Mouse (Mus musculus) thymus, adult 2 months (tissue): ENCODE data around the gene Sema6d.

ENCODE experiments used
- CTCF ChIP-seq: fragments of 200-500 bp; IDR thresholded peaks from 2 replicates; pipeline ENCODE4 v1.5.1; 2012; ENCODE audit warnings: mild to moderate bottlenecking, control low read depth, low read length, moderate library complexity, borderline replicate concordance; ENCODE audit not compliant: control insufficient read depth, poor library complexity, insufficient read depth; ENCODE audit errors: extremely low read depth
- POLR2A ChIP-seq: fragments of 200-500 bp; IDR thresholded peaks from 2 replicates; pipeline ENCODE4 v1.6.1; 2012; ENCODE audit warnings: mild to moderate bottlenecking, low read length, control low read depth, moderate library complexity; ENCODE audit not compliant: control insufficient read depth, poor library complexity, insufficient read depth; ENCODE audit errors: extremely low read depth

DNA sequence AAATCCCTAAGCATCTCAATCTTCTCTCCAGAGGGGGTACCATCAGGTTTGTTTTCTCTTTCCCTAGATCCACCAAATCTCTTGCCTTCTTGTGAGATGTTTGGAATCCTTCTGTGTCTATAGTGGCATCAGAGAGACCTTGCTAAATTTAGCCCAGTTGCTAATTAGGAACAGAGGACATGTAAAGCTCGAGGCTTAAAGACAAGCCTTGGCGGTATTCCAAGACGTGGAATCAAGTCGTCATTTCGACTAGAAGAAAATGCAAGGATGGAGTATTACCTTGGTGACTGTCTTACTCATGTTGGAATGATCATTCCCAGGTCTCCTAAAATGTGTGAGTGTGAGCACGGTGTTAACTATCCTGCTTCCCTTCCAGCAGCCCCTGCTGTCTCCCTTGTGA, 314.2 kb downstream of the Sema6d start:
- no peak for TF ChIP-seq CTCF
- TF ChIP-seq POLR2A = no peak
